Mouse (Mus musculus) cerebellum, postnatal 10 days (tissue): ENCODE measurements at regions not wholly inside any gene's neighbourhood (a gene's known extent, or its start where the extent isn't known, plus 50 kb on each side); places are given as distances from the start of the nearest gene placed in this dataset.
"Not testable (repeated sequence)": the region's sequence is repeated elsewhere in the genome, so short reads cannot be mapped to it uniquely, and the experiment has no call there.

Experiments
- DNase-seq, 2 experiments: peaks; one replicate each; pipeline ENCODE4 v3.0.0; 2021; ENCODE audit warnings: mixed read lengths in 2 of 2

DNA sequence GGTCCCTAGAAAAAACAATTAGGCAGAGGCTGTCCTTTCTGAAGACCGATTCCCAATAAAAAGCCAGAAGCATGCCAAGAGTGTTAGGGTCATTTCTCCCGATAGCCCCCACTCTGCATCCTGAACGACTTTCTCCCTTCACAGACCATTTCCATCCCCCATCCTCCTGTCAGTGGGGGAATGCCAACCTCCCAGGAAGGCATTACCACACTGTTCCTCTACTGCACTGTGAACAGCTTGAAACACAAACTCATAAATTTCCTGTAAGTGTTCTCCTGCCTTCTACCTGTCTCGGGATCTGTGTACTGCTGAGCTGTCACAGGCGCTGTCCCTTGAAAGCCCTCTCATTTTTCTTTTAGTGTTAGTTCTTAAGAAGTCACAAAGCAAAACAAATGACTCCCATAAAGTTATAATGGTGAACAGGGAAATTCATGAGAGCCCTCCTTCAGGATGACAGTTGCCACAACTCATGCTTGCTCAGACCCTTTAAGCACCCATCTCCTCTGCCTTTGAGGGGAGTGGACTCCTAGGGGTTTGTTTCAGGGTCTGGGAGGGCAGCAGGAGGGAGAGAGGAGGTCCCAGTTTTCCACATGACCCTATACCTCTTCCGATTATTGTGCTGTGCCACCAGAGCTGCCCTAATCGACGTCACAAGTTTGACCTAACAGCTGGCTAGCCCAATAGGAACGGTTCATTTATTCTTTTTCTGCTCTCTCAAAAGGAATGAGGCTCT, 139.9 kb downstream of the Rchy1 start:
- no peak for DNase-seq

DNA sequence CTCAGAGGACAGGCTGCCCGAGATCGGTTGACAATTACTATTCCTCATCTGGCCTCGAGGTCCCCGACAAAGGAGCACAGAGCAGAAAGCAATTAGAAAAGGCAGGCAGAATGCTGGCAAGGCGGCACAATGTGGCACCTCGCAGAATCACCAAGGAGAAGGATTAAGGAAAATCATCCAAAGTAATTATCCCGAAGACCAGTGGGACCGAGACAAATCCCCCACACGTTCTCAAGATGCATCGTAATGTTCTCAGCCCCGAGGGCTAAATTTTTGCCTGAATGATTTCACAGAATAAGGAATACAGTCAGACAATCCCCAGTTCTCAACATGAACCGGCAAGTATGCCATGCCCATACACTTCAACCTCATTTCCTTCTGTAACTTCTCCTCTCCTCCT, 144.1 kb downstream of the Rchy1 start:
- peak; percentile 44 to 50 for DNase-seq

DNA sequence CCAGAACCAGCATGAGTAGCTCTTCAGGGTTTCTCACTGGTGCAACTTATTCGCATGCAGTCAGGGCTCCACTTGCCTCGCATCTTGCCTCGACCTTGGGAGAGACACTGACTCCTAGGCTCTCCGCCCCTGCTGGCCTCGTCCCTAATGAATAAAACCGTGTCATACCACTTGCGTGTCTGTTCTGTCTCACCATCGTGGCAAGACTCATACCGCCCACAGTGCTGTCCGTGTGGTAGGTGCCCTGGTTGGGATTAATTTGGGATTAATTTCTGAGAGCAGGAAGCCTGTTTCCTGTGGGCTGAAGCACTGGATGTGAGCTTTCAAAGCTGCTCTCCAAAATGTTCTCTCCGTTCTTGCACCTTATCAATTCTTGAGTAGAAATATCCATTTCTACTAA, 144.7 kb downstream of the Rchy1 start:
- DNase-seq, result peak; percentile 7 to 15

DNA sequence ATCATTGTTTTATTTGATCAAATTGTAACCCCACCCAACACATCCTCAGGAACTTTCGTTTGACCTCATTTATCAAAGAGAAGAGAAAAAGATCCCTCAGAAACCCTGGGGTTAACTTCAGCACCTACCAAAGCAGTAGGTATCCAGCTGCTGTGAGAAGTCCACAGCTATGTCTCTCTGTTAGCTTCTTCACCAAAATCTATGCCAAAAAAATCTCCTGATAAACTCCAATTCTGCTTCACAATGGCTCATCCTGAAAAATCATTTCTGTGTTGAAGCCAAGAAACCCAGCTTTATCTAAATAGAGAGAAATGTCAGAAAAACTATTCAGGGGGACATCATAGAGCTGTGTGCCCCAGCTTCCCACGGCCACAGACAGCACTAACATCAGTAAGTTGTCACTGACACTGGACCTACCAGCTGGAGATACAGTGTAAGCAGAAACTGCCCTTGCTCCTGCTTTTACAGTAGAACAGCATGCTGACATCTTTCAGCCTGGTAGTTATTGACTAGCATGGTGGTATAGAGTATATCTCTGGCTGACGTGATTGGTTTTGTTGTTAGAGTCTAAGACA, 146.4 kb downstream of the Rchy1 start:
- DNase-seq, result no peak

DNA sequence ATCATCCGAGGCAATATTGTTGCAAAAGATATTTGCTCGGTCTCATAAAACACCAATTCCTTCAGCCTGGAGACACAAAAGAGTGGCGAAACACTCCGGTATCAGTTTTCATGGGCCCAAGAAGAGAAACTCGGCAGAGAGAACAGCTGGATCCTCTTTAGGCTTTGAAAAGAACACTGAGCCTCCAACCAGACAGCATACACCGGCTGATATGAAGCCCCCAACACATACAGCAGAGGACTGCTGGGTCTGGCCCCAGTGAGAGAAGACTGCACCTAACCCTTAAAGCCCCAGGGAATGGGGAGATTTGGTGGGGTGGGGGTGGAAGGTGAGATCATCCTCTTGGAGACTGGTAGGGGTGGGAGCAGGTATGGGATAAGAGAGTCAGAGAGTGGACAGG, 147.9 kb downstream of the Rchy1 start:
- DNase-seq, result no peak

DNA sequence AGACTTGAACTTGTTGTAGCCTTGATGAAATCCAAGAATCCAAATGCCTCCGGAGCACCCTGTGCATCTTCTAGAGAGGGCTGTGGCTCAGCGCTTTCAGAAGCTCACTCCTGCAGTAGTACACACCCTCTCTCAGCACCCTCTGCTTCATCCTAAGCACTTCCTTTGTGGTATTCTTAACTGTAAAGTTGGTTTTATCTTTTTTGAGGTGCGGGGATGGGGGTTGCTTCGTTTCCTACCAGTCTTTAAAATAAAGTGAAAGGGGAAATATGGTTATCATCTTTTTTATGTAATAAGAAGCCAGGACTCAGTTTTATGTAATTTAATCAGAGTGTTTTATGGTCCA, 148.5 kb downstream of the Rchy1 start:
- no peak for DNase-seq

DNA sequence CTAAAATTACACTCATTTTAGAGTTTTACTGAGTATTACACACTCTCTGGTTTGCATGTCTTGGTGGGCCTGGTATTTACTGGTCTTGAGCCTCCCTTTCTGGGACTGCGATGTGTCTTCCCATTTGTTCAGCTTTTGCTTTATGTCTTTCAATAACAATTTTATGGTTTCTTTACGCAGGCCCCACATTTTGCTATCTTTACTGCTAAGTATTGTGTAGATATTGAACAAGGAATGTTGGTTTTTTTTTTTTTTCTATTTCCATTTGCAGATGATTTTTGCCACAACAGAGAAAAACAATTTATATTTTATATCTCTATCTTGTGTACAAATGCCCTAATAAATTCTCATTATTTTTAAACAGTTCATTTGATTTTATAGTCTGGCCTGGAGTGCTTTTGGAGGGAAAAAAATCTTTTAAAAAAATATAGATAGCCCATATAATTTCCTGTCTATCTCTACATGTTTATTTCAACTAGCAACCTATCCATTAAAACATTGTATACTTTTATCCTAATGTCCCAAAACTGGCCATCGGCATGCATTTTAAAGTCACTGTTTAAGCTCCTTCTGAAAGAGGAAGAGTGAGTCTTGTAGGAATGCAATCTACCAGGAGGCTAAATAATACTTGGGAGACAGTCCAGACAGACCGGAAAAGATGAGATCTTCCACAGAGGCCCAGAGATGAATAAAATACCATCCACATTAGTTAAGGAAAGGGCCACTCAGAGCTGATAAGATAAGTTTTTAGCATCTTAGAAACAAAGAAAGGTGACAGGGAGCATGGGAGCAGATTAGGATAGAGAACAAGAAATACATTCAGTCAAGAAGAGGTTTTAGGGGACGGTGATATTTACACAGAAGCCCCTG, 149.1 kb downstream of the Rchy1 start:
- no peak for DNase-seq

DNA sequence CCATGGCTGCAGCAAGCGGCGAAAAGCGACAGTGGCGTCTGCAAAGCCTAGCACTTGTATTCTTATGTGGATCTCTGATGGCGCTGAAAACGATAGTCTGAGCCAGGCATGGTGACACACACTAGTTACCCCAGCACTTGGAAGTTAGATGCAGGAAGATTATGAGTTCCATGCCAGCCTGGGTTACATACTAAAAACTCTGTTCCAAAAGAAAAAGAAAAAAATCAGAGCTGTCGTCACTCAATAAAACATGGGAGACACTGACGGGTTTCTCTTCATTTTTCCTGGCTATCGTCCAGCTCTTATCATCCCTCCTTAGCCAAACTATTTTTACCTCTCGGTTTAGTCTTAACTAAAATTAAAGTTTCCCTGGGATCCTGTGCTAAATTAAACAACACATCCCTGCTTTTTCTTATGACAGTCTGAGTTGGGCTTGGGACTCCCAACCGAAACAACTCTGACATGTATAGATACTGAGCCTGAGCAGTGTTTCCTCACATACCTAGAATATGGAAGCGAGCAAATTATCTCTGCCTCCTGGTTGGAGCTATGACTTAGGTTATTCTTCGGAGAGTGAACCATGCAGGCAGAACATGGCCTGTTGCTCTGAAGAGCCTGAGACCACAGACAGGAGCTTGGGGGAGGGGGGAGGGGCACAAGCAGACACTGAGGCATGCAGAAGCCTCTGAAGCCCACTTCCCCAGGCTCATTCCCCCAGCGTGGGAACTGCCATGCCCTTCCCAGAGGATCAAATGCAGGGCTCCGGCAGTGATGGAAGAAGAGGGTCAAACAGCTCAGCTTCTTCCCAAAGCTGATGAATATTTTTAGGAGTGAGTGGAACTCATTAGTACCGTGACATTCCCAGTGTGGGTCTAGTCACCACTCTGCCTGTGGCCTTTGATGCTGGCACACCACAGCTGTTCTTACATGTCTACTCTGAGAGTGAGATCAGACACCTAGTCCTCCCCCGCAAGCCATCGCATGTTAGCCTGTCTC, 155.5 kb downstream of the Rchy1 start:
- DNase-seq, result no peak

DNA sequence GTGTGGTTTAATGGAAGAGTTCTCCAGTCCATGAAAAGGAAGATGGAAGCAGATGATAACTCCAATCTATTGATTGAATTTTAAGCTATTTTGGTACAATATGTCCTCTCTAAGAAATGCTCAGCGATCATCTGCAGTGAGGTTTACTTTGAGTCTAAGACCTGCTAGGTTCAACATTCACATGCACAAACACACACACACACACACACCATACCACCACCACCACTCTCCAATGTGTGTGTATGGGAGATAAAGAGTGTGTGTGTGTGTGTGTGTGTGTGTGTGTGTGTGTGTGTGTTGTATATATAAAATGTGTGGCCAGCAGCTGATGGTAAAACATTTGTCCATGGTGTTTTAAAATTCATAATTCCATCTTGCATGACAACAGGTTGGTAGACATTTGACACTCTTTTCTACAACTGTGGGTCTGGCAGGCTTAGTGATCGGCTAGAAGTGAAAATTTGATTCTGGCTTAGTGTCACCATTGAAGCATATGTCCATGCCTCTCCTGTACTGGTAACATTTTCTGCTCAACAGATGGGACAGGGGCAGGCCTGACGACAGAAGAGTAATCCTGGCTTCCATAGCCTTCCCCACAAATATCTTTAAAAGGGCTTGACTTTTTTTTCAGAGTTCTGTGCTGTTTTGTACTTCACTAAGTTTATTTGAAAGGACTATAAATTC, 161.4 kb downstream of the Rchy1 start:
- DNase-seq, result no peak

DNA sequence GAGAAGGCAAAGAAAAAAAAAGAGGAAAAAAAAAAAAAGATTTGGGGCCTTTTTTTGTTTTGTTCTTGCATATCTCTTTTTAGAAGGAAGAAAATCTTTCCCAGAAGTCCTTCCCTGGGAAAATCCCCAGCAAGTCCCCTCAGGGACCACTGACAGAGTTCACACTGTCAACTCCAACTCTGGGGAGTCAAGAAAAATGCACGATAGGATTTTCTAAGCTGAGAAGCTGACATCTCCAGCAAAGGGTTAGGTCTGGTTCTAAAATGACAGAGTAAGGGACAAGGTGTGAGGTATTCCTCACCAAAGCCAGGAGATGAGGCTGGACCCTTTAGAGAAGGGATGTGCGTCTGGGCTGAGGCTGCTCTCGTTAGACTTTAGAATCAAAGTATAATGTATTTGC, 165.5 kb downstream of the Rchy1 start:
- DNase-seq, result no peak

DNA sequence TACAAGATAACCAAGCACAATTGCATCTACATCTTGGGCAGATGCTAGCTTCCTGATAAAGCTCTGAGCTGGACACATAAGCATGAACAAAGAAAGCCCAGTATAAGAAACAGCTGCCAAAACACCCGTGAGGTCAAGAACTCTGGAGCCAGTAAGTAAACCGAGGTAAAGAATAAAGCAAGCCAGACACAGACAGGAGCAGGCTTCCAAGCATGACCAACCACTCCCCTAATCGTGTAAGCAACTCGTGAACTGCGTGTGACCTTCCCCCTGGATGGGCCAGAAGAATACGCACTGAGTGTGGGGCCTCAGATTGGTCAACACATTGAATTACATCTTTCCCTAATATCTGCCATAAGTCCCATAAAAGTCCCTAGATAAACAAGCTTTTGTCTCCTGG, 170.1 kb downstream of the Rchy1 start:
- no peak for DNase-seq

DNA sequence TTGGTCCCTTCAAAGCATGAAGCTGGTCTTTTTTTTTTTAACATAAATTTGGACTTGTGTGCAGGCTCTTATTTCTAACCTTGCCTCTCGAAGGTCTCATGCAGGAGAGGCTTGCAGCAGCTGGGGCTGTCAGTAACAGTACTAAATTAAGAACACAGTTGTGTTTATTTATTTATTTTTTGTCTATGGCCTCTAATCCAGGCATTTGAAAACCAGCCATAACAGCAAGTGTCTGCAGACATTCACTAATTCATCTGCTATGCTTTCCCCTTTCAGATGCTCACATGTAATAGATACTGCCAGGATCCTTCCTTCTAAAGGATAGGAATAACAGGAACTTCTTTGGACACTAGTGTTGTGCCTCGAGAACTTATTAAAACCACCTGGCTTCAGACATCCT, 172.5 kb downstream of the Rchy1 start:
- no peak for DNase-seq

DNA sequence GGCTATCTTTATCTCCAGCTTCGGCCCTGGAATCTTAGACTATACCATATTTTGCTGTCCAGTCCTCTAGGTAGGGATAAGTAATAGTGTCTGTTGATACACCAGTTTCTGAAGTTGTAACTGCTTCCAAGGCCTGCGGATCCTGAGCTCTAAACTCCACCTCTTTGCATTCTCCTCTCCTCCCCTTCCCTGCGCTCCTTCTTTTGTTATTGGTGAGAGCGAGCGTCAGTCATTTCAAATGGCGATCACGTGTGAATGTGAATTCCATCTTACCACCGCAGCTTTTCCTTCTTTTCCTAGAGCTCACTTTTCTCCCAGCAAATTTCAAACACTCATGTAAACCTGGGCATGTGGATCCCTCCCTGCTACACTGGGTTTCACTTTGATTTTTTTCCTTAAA, 178.9 kb downstream of the Rchy1 start:
- no peak for DNase-seq

DNA sequence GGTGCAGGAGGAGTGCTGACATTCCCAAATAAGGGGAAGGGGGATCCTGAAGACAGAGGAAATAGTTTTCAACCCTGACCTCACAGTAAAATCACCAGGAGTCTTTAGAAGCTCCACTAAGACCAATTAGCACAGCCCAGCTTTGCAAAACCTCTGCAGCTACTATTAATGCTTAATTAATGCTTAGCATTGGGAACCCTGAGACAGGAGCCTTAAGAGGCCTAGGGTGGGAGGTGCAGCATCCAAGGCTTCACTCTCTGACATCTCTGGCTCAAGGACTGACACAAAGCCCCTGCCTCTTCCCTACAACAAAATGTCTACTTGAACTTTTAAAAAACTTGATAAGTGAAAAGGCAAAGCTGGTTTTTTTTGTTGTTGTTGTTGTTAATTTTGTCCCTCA, 185.9 kb downstream of the Rchy1 start:
- no peak for DNase-seq

DNA sequence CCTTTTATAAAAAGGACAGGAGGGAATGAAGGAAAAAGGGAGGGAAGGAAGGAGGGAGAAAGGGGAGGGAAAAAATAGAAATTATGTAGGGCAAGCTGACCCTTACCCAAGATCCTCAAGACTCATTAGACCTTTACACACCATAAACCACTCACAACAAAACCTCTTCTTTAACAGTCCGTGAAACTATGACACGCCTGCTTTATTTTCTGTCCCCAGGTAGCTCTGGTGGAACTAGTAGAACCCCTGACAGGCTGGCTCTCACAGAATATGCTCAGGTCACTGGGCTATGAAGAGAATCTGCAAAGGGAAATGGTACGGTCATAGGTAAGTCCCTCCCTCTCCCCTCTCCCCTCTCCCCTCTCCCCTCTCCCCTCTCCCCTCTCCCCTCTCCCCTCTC, 188.8 kb downstream of the Rchy1 start:
- DNase-seq, result no peak

DNA sequence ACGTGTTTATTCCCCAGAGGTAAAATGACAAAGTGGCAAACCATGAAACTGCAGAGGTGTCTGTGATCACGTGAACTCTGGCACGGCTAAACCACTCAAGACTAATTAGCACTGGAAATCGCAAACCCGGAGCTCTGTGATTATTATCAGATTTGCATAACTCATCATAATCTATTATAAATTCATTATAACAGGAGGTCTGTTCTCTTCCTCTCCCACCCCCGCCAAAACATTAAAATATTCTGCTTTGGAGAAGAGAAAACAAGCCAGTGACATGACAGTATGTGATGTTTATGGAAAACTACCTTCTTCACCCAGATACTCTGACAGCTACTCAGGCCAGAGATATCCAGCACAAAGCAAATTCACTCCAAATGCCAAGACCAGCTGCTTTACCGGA, 195.0 kb downstream of the Rchy1 start:
- no peak for DNase-seq

DNA sequence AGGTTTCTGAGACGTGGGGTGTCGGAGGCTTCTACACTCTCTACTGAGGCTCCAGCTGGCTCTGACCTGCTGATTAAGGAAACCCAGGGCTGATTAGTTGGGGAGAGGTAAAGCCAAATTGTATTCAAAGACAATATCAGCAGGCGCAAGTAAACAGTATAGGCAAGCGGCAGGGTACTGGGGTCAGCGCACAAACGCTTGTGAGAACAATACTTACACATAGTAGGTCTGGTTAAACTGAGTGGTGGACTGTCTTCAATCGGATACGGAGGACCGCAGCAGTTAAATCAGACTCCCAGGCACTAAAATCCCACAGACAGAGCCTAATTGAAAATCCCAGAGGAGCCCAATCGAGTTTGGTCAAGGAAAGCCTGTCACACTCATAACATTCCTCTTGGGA, 195.8 kb downstream of the Rchy1 start:
- DNase-seq, result no peak

DNA sequence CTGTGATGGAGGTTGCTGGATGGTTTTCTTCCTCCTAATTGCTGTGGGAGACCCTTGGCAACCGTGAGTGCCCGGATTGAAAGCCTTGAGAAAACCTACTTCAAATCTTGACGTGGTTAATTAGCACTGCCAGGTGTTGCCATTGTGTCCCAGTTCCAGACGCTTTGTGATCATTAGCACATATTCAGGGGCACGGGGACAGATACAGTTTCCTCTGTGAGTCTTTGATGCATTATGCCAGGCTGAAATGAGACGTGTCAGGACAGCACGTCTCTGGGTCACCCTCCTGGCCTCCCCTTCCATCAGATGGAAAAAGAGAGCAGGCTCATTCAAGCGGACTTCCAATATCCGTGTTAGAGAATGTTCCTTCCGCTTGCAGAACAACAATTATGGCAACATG, 198.2 kb downstream of the Rchy1 start:
- DNase-seq, result no peak

DNA sequence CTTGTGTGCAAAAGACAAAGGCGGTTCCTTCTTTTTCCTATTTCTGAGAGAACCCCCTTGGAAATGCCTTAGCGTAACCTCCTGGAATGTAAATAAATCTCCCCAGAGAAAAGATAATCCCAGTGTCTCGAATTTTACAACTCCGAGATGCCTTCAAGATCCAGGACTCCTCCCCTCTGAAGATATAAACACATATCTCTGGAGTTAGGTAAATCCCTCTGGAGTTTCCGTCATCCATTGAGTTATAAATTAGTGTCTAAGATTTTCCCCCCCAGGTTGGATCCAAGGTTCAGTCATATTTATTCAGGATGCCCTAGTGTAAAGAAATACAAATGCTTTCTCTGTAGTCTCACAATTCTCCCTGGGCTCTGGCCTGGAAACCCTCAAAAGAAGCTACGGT, 200.3 kb downstream of the Rchy1 start:
- no peak for DNase-seq

DNA sequence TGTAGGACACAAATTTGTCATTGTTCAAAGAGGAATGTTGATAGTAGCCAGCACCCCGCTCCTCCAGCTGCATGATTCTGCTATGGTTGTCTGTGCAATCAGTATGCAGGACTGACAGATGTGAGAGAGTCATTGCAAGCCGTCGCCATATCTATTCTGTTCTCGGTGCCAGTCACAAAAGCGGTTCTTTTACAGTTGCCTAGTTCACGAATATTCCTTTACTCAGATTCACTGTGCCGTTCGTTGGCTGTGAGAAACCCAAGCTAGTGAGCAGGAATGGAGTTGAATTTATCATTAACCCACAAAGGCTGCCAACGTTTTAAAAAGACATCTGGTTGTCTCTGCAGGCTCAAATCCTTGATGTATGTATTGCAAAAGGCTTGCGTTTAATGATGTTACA, 206.9 kb downstream of the Rchy1 start:
- DNase-seq, result no peak

DNA sequence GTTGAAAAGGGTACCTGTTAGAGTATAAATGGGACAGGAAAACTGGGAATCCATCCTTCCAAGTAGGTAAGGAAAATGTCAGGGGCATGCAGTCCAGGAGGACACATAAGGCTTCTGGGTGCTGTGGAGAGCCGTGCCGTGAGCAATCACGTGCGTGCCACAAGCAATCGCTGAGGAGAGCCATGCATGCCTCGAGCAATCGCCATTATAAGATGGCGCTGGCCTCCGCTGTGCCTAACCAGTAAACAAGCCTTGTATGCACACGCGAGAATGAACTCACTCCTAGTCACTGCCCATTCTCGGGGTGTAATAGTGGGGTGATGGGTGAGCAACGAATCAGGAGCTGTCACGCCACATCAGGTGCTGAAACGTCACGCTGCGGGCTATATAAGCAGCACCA, 210.0 kb downstream of the Rchy1 start:
- DNase-seq, result not testable (repeated sequence)

DNA sequence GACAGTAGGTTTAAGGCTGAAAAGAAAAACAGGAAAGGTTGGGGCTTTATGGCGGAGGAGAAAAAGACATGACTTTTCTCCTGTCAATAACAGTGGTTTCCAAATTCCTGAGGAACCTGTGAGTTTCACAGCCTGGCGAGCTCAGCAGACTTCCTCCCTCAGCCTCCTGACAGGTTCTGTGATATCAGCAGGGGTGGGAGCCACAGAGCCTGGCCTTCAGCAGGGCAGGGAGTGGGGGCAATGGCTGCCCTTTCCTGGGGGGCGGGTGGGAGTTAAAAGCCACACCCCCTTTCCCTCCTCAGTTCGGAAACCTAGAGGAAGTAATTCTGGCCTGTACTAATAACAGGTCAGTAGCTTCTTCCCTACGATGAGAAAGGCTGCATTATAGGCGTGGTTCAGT, 211.7 kb downstream of the Rchy1 start:
- no peak for DNase-seq
